Mouse (Mus musculus) limb, embryonic 11.5 days (tissue): ENCODE data around the gene Baz2b. TPM values are rescaled to one million over a fixed set of nuclear protein-coding genes. Genes with fewer than 3 reads are reported as not detected.

Experiments used
- ATAC-seq: fragments of 200-750 bp; cut with Nextera tagmentation; 2 replicates; pipeline ENCODE4 v1.8.0; 2017; ENCODE audit warnings: low read depth; ENCODE audit not compliant: insufficient number of reproducible peaks, low FRiP score, low TSS enrichment
- DNase-seq: peaks from one replicate; pipeline ENCODE4 v3.0.0-alpha.2; 2015; ENCODE audit warnings: low spot score
- H3K27ac ChIP-seq: fragments of 300-500 bp; sonication (generic); replicated peaks from 2 replicates; pipeline ENCODE4 v1.5.1; 2014; ENCODE audit warnings: low read depth, mild to moderate bottlenecking, low read length
- H3K27me3 ChIP-seq: fragments of 300-500 bp; sonication (generic); 2 replicates; pipeline ENCODE4 v1.6.1; 2014; ENCODE audit warnings: mild to moderate bottlenecking, low read length, mixed read lengths; ENCODE audit not compliant: control insufficient read depth, insufficient read depth
- H3K36me3 ChIP-seq: fragments of 300-500 bp; sonication (generic); 2 replicates; pipeline ENCODE4 v1.6.1; 2014; ENCODE audit warnings: mild to moderate bottlenecking, low read length, moderate library complexity, mixed read lengths; ENCODE audit not compliant: control insufficient read depth, insufficient read depth
- H3K4me1 ChIP-seq: fragments of 300-500 bp; sonication (generic); 2 replicates; pipeline ENCODE4 v1.6.1; 2014; ENCODE audit warnings: low read length, mixed read lengths; ENCODE audit not compliant: control insufficient read depth, insufficient read depth
- H3K4me2 ChIP-seq: fragments of 300-500 bp; sonication (generic); 2 replicates; pipeline ENCODE4 v1.6.1; 2014; ENCODE audit warnings: low read depth, mild to moderate bottlenecking, moderate library complexity; ENCODE audit not compliant: severe bottlenecking
- H3K4me3 ChIP-seq: fragments of 300-500 bp; sonication (generic); 2 replicates; pipeline ENCODE4 v1.5.1; 2014; ENCODE audit warnings: low read depth, low read length
- H3K9ac ChIP-seq: fragments of 300-500 bp; sonication (generic); 2 replicates; pipeline ENCODE4 v1.6.1; 2014; ENCODE audit warnings: mild to moderate bottlenecking, low read length
- H3K9me3 ChIP-seq: fragments of 300-500 bp; sonication (generic); 2 replicates; pipeline ENCODE4 v1.6.1; 2016; ENCODE audit warnings: low read length; ENCODE audit not compliant: control insufficient read depth
- WGBS: fragments of 180-500 bp; shearing (Covaris S2); extraction: QIAGEN DNeasy Blood & Tissue Kit; methylation state at CpG from one replicate; pipeline ENCODE4 v1.1.7; 2014; 5-methylcytosine and 5-hydroxymethylcytosine counted together
- polyA plus RNA-seq: library from polyadenylated mRNA; unstranded; fragments of >200 nt; fragmentation: Nextera tagmentation; extraction: Ambion mirVana; gene quantifications from 2 replicates; pipeline ENCODE4 v1.2.1, GENCODE M21; 2014

The Baz2b gene
- polyA plus RNA-seq, 1 experiment from 2014 or later, result 64.2 TPM

DNA sequence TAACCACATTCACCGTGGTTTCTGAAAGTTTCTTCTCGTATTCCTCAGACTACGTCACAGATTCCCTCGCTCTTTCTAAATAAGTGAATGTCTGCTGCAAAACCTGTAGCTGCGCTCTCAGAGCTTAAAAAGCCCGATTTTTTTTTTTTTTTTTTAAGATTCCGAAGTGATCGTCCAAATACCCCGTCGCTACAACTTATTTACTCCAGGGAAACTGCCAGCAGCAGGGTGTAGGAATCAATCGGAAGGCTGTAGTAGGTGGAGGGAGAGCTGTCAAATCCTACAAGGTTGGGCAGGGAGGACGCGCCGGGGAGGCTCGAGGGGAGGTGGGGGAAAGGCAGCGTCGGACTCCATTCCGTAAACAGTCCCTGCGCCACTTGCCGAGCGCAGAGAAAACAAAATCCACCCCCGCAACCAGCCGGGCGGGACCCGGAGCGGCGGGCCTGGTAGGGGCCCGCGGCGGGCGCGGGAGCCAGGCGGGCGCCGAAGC, 472 bp downstream of the Baz2b start:
- Histone ChIP-seq H3K4me3 (peak overlapping the region; percentile 86), H3K9ac (peak overlapping the region; percentile 97), H3K36me3 (no peaks in the 10 kb centered on the region), H3K27me3 (no peaks in the 10 kb centered on the region), H3K4me2 (peak overlapping the region; percentile 46), H3K9me3 (no peaks in the 10 kb centered on the region), H3K27ac (peak overlapping the region; percentile 76), H3K4me1 (peaks cover 10% of the 10 kb centered on the region)
- ATAC-seq (no peak), DNase-seq (peak; percentile 69)
- under 1% methylated on average over 23 of the region's 35 CpGs for whole genome bisulfite sequencing

DNA sequence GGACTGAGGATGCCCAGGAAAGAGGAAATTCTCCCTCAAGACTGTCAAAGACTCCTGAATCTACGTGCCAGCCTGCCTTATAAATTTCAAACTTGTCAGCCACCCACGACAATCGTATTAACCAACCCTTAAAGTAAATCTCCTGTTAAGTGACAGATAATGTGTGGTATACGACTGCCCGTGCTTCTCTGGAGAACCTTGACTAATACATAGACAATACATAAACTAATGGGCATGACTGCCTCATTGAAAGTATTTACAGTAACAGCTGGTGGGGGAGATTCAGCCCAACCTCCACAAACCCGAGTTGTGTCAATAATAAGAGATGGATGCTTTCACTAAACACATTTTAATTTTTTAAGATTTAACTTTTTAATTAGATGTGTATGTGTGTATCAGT, 3.8 kb downstream of the Baz2b start:
- no peak overlapping the region for H3K9ac ChIP-seq
- H3K27me3 ChIP-seq, result no peaks in the 10 kb centered on the region
- no peak overlapping the region for H3K4me3 ChIP-seq
- H3K4me1 ChIP-seq, result peaks cover under 1% of the 10 kb centered on the region
- H3K36me3 ChIP-seq, result no peaks in the 10 kb centered on the region
- H3K9me3 ChIP-seq, result no peaks in the 10 kb centered on the region
- H3K4me2 ChIP-seq, result no peak overlapping the region
- no peak overlapping the region for H3K27ac ChIP-seq
- no peak for DNase-seq
- ATAC-seq, result no peak
- WGBS, result 74% methylated on average over 6 of the region's 6 CpGs

DNA sequence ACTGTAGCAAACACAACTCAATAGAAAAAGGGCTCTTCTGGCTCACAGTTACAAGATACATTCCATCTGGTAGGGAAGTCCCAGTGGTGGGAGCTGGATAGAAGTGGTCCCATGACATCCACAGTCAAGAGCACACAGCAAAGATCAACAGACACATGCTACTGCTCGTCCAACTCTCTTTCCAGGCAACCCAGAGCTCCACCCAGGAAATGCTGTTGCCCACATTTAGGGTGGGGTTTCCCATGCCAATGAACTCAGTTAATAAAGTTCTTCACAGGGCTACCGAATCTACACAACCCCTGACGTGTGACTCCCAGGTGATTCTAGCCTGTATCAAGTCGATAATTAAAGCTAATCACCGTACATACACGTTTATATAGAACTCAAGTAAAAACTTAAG, 5.5 kb downstream of the Baz2b start:
- ATAC-seq (no peak), DNase-seq (no peak)
- no peak overlapping the region for H3K4me2 ChIP-seq
- WGBS, result 83% methylated on average over 6 of the region's 6 CpGs
- no peaks in the 10 kb centered on the region for H3K27me3 ChIP-seq
- H3K9ac ChIP-seq, result no peak overlapping the region
- H3K4me3 ChIP-seq, result no peak overlapping the region
- no peak overlapping the region for H3K27ac ChIP-seq
- H3K9me3 ChIP-seq, result no peaks in the 10 kb centered on the region
- H3K36me3 ChIP-seq, result no peaks in the 10 kb centered on the region
- H3K4me1 ChIP-seq, result no peaks in the 10 kb centered on the region

DNA sequence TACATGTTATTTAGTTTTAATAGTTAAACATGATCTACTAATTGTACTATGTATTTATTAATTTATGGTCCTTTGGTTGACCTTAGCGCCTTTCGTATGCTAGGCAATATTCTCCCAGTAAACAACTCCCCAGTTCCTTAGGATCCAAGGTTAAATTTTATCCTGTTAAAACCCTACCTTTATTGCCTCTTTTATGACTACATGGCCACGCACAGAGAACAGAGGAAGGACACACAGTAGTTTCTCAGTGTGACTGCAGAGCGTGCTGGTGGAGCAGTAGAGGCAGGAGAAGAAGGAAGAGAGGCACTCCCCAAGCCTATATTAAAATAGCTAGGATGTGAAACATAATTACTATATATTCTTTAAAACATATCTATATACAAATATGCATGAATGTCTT, 5.9 kb downstream of the Baz2b start:
- 79% methylated on average over 4 of the region's 4 CpGs for WGBS
- ATAC-seq, result no peak
- no peak overlapping the region for H3K4me2 ChIP-seq
- no peak overlapping the region for H3K9ac ChIP-seq
- H3K4me3 ChIP-seq, result no peak overlapping the region
- H3K36me3 ChIP-seq, result no peaks in the 10 kb centered on the region
- no peaks in the 10 kb centered on the region for H3K4me1 ChIP-seq
- no peak for DNase-seq
- H3K9me3 ChIP-seq, result no peaks in the 10 kb centered on the region
- H3K27ac ChIP-seq, result no peak overlapping the region
- no peaks in the 10 kb centered on the region for H3K27me3 ChIP-seq

DNA sequence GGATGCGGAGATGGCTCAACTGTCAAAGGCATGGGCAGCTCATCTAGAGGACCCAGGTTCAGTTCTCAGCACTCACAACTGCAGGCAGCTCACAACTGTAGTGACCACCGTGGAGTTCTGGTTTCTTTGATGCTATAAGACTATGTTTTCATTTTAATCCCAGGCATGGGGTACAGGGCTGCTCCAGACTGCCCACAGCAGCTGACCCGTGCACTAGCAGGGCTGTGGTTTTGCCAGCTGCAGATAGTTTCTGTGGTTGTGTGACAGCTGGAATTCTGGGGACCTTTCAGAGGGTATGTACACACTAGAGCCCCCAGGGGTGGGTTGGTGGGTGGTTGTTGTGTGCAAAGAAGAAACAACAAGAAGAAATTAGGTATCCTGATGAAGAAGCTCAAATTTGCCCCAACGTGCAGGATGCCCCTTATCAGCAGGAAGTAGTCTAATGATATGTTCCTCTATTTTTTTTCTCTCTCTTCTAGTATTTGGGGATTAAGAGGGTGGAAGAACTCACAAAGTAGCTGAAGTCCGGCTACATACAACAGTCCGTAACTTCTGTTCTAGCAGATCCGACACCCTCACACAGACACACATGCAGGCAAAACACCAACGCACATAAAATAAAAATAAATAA, 6.6 kb downstream of the Baz2b start:
- H3K4me1 ChIP-seq, result no peaks in the 10 kb centered on the region
- H3K36me3 ChIP-seq, result no peaks in the 10 kb centered on the region
- no peak overlapping the region for H3K9ac ChIP-seq
- no peaks in the 10 kb centered on the region for H3K27me3 ChIP-seq
- no peak overlapping the region for H3K4me2 ChIP-seq
- ATAC-seq (no peak), DNase-seq (no peak)
- WGBS, result 86% methylated on average over 8 of the region's 8 CpGs
- no peak overlapping the region for H3K4me3 ChIP-seq
- H3K27ac ChIP-seq, result no peak overlapping the region
- no peaks in the 10 kb centered on the region for H3K9me3 ChIP-seq

DNA sequence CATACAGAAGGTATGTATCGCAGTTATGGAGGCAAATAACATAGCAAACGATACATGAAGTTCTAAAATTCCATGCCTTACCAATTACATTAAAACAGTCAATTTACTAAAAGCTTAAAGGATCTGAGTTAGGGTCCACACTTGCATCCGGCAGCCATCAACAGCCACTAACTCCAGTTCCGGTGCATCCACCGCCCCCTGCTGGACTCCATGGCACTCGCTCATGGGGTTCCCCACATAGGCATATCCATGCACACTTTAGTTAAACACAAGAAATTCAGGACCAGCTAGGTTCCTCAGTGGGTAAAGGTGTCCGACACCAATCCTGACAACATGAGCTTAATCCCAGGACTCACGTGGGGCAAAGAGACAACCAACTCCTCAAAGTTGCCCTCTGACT, 9.0 kb downstream of the Baz2b start:
- Histone ChIP-seq H3K27ac (no peak overlapping the region), H3K4me3 (no peak overlapping the region), H3K27me3 (no peaks in the 10 kb centered on the region), H3K9me3 (no peaks in the 10 kb centered on the region), H3K9ac (no peak overlapping the region), H3K4me2 (no peak overlapping the region), H3K36me3 (no peaks in the 10 kb centered on the region), H3K4me1 (no peaks in the 10 kb centered on the region)
- DNase-seq, result peak; percentile 79
- no peak for ATAC-seq
- 54% methylated on average over 8 of the region's 8 CpGs for WGBS

DNA sequence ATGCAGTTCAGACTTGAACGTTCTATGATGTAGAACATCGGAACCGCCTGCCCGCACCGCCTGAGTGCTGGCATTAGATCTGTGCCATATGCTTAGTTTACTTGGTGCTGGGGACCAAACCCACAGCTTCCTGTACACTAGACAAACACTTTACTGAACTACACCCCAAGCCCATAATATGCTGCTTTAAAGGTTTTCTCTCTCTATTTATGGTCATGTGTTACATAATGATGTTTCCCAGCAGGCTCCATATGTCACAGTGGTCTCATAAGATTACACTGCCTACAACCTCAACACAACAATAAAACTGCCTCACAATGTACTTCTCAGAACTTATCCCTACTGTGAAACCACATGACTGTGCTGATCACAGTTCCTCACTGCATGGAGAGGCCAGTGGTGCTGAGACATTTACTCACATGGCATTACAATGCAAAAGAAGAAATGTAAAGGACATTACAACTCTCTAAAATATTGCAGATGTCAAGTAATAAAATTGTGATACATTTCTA, 9.5 kb downstream of the Baz2b start:
- ATAC-seq (no peak), DNase-seq (no peak)
- H3K36me3 ChIP-seq, result no peaks in the 10 kb centered on the region
- no peaks in the 10 kb centered on the region for H3K4me1 ChIP-seq
- 97% methylated on average over 5 of the region's 5 CpGs for WGBS
- no peaks in the 10 kb centered on the region for H3K27me3 ChIP-seq
- H3K27ac ChIP-seq, result no peak overlapping the region
- H3K4me3 ChIP-seq, result no peak overlapping the region
- no peak overlapping the region for H3K4me2 ChIP-seq
- H3K9ac ChIP-seq, result no peak overlapping the region
- H3K9me3 ChIP-seq, result no peaks in the 10 kb centered on the region

DNA sequence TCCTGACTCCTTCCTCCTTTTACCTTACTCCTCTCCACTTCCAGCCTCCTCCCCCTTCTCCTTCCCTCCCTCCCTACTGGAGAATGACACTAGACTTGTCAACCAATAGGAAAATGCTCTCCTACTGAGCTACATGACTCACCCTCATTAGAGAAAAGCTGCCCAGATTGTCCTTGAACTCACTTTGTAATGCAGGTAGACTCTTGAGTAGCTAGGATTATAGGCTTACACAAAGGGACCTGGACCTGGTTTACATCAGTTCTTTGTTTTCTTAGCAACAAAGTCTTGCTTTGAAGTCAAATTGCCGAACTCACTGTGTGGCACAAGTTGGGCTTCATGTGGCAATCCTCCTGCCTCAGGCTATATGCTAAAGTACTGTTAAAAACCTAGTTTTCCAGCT, 12.8 kb downstream of the Baz2b start:
- H3K9me3 ChIP-seq, result no peaks in the 10 kb centered on the region
- no peaks in the 10 kb centered on the region for H3K27me3 ChIP-seq
- H3K9ac ChIP-seq, result no peak overlapping the region
- 54% methylated on average over 1 of the region's 1 CpGs for WGBS
- ATAC-seq, result no peak
- DNase-seq, result no peak
- H3K36me3 ChIP-seq, result no peaks in the 10 kb centered on the region
- no peak overlapping the region for H3K4me2 ChIP-seq
- no peaks in the 10 kb centered on the region for H3K4me1 ChIP-seq
- no peak overlapping the region for H3K4me3 ChIP-seq
- H3K27ac ChIP-seq, result no peak overlapping the region

DNA sequence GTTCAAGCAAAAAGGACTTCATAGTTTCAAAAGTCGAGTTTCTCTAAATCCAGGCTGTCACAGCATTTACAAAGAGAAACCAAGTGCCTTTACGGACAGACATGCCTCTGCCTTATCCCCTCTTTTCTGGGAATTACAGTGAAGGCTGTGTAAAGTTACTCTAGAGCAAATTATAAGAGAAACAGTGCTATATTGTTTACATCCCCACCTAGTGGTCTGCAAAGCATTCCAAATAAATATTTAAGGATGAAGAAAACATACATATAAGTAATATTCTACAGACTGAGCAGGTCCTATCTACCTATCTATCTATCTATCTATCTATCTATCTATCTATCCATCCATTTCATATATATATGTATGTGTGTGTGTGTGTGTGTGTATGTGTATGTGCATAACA, 27.9 kb downstream of the Baz2b start:
- Histone ChIP-seq H3K4me2 (no peak overlapping the region), H3K4me1 (no peaks in the 10 kb centered on the region), H3K36me3 (no peaks in the 10 kb centered on the region), H3K27ac (no peak overlapping the region), H3K9me3 (no peaks in the 10 kb centered on the region), H3K27me3 (no peaks in the 10 kb centered on the region), H3K4me3 (no peak overlapping the region), H3K9ac (no peak overlapping the region)
- ATAC-seq (no peak), DNase-seq (no peak)
- WGBS, result 69% methylated on average over 2 of the region's 2 CpGs
